Mouse (Mus musculus) embryonic fibroblast, embryonic 13.5 days (primary cell): ENCODE results near the gene Tbx6.

Source experiments
- CTCF ChIP-seq: IDR thresholded peaks from 2 replicates; pipeline ENCODE4 v1.5.1; 2011; ENCODE audit warnings: mild to moderate bottlenecking, control low read depth, low read length, moderate library complexity, borderline replicate concordance; ENCODE audit not compliant: insufficient read depth
- POLR2A ChIP-seq: IDR thresholded peaks from 2 replicates; pipeline ENCODE4 v1.6.1; 2011; ENCODE audit warnings: low read depth, mild to moderate bottlenecking, control low read depth, low read length, moderate library complexity

- no peak for TF ChIP-seq CTCF
- TF ChIP-seq POLR2A: no peak
Measured at GRCm38 (mm10) chr7:126785056-126785455, 3.8 kb downstream of the Tbx6 start.
